Mouse (Mus musculus) right cerebral cortex, adult 18-20 months (tissue): ENCODE results near the gene Alcam.

Experiments used
- DNase-seq: peaks from one replicate; pipeline ENCODE4 v3.0.0; 2022; ENCODE audit warnings: mixed read lengths

Gene Alcam

DNA sequence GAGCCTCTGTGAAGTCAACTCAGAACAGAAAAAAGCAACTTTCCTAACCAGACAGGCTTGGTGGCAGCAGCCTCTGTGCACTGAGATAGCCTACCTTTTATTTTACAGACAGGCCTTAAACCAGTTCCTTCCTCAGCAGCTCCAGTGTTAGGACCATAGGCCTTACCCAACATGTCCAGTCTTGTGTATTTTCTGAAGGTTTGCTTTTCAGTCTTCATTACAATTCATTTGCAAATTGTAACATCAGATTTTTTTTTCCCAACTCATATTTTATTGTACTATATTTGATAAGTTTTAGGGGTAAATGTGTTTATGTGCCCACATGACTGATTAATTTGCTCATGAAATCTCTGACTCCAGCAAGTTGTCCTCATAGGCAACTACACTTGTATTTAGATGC lies 14.3 kb downstream of the Alcam start:
- DNase-seq: no peak

DNA sequence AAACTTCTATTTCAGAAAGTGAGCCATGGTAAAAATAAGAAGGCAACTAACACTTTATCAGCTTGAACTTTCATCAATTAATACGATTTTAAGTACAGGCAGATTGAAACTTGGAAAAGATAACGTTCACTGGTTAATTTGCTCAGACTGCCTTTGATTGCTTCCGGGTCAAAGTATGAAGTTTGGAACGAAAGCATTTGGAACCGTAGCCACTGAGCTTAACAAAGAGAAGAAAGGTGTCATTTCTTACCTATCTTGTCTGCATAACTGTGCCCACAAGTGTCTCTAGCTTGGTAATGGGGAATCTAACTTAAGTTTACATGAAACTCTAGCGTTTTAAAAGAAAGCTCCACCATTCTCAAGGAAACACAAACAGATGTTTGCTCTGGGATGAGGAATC lies 14.9 kb downstream of the Alcam start:
- DNase-seq: no peak

DNA sequence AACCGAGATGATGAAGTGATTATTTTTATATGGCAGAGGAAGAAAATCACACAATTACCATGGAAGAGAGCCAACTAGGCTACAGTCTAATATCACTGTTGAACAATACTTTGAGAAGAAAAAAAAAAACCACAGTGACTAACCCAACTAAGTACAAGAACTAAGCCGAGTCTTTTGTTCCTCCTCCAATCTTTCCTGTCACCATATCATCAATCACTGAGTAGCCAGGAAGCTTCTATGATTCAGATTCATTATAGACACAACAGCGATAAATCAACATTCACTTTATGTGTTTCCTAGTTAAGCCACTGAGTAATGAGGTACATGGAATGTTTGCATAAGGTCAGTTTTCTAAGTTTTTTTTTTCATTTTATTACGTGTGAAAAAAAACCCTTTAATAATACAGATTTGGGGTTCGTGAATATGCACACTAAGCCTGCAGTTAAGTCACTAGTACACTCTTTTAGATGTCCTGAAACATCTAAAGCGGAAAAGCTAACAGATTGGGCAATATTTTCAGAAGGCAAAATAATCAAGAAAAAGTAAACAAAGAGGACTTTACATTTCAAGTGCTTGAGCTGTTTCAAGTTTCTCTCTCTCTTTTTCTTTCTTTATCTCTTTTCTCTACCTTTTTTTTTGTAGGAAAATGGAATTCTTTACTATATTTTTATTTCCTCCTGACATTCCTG lies 15.5 kb downstream of the Alcam start:
- no peak for DNase-seq

DNA sequence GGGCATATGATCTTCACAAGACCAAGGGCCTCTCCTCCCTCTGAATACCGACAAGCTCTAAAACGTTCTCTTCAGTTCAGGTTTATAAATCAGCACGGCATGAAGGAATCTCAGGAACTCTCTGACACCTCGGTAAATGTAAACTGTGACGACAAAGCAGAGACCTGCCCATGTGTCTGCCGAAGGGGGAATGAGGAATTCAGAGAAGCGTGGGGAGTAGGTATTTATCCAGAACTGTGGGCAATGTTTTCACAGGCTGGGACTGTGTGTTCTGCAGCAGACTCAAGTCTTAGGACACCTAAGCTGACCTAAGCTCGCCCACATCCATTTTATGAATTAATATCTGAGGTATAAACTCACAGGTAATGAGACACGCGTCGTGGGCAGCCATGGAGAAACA lies 20.7 kb downstream of the Alcam start:
- no peak for DNase-seq

DNA sequence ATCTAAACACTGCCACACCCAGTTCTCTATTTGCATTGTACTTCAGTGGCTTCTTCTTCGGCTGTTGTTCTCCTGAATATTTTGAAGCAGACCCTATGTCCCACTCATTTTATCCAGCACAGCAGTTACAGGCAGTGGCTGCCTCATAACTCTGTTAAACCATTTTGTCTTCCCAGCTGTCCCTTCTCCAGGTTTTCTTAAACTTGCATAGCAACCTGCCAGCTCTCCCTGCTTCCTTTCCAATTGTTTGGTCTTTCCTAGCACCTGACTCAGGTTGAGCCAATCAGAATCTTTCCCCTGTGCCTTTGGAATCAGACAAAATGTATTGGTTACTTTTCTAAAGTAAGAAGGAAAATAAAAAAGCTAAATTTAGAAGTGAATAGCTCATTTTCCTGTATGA lies 21.8 kb downstream of the Alcam start:
- DNase-seq: no peak

DNA sequence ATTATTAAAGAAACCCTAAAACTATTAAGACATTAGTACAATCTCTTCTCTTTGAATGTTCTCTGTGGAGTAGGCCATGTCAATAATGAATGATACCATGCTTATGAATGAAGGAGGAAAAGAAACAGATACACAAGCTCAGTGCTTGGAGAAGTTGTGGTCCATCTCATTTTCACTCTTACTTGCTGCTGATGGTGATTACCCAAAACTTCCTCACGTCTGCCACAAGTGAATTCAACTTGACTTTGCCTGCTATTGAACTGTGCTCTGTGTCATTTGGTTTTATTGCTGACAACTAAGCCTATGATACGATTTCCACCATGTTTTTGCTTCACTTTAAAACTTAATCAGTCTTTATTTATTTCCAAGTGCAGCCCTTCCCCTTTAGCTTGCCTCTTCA lies 22.3 kb downstream of the Alcam start:
- no peak for DNase-seq

DNA sequence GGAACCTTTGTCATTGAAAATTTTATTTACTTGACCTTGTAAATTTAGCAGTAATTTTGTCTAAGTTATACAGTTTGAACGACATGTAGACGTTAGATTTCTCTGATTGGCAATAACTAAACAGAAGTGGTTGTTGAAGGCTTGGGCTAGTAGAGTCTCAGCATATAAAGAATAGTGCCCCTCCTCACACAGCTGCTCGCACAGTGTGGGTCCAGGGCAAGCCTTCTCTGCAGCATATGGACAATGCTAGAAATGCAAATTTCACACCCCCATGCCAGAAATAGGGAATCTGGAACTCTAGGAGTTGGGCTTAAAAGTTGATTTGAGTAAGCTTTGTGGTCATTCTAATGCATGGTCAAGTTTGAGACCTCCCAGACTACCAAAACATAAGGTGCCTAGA lies 23.8 kb downstream of the Alcam start:
- DNase-seq: no peak

DNA sequence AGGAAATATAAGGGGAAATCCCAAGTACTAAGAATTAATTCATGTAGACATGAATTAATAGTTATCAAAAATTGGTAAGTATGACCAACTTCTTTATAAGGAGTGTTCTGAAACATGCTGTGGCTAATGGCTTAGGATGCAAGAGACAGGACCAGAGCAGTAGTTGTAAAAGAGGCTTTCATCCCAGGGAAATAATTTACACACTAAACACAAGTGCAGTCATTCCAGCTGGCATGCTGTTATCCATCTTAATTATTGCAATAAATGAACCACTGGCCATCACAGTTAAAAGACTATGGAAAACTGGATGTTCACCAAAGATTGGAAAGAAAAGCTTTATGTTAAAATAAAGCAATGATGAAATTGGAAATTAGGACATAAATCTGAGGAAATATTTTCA lies 24.2 kb downstream of the Alcam start:
- no peak for DNase-seq

DNA sequence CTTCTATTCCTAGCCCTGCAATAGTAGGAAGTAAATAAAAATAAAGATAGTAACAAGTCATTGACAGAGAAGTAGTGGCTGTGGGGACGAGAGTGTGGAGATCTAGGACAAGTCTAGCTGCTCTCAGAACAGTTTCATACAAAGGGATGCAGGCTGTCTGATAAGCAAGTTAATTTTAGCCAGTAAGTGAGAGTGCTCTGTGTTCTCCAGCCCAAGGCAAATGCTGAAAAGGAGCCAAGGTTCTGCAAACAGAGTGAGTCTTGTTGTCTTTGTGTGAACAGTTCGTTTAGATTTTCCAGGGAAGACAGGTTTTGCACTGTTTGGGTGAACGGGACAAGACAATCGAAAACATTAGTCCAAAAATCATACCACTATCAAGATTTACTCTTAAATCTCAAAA lies 25.4 kb downstream of the Alcam start:
- DNase-seq: peak; percentile 66

DNA sequence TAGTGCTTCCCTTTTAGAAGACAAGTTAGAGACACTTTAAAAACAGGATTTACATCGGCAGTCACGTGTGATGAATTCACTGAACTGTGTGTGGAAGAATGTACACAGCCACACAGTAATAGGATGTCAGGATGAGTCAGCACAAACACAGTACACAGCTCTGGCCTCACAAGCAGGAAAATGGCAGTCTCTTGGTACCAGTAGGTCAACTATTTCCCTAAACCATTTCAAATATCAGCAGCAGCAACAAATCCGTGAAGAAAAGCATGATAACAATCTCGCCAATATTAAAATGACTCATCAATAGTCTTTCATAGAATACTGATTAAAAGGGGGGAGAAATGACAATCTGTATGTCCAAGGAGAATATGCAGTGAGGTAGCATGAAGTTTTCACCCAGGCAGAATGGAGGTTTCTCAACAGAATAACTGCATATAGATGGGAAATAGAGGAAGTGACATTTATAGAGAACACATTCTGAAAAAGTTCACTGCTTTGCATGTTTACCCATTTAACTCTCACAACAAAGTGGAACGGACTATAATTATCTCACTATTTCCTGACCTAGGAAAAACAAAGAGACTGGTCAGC lies 35.2 kb downstream of the Alcam start:
- DNase-seq: no peak

DNA sequence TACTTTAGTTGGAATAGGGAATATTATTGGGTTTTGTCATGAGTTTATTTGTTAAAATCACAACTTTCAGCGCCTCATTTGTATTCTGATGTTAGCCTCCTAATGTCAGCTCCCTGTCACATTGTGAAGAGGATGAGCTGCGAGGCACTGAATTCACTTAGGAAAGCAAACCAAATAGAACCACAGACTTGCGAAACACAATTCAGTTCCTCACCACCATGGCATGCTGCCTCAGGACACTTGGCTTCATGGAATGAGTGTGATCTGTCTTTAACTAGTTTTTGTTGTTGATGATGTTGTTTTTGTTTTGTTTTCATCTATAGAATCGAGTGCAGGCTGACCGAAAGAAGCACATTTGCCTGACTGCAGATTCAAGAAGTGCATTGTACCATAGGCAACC lies 35.9 kb downstream of the Alcam start:
- no peak for DNase-seq

DNA sequence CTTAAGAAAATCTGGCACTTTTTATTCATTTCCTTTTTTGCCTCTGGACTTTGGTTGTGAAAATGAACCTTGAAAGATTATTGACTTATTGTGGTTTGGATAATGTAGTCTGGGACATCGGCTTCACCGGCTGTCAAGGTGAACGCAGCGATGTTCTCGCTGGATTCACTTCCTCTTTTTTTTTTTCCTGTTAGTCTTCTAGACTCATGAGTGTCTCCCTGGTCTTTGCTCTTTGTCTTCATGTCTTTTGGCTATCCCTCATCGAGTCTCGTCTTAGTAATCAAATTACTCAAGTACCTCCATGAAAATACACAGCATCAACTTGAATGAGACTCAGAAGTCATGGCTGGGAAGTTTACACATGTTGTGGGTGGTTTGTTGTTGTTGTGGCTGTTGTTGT lies 36.7 kb downstream of the Alcam start:
- DNase-seq: no peak

DNA sequence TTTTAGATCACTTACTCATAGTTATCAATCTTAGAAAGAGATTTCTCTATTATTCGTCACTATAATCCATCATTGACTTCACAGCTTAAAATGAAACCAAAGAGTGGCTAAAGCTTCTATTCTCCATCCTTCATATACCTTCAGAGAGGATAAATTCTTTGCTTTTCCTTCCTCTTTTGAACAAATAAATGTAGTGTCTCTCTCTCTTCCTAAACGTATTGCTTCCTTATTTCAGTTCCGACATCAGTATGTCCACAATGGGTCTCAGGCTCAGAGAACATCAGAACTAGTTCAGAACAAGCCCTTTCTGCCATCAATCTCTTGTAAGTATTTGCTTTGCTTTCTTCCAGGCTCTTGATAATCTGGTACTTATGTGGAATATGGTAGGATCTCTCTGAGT lies 40.2 kb downstream of the Alcam start:
- no peak for DNase-seq

DNA sequence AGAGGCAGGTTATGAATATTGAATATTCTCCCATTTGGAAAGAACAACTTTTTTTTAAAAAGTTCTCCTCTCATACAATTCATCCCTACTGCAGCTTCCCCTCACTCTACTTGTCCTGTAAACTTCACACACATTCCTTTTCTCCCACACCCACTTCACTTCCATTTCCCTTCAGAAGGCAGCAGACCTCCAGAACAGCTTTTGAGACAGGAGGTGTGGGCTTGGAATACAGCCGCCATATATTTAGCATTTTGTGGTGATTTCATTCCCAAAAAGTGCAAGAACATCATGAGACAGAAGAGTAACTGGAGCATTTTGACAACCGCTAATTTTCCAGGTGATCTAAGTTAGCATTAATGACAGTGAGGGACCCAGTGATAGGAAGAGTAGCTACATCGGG lies 47.8 kb downstream of the Alcam start:
- no peak for DNase-seq

DNA sequence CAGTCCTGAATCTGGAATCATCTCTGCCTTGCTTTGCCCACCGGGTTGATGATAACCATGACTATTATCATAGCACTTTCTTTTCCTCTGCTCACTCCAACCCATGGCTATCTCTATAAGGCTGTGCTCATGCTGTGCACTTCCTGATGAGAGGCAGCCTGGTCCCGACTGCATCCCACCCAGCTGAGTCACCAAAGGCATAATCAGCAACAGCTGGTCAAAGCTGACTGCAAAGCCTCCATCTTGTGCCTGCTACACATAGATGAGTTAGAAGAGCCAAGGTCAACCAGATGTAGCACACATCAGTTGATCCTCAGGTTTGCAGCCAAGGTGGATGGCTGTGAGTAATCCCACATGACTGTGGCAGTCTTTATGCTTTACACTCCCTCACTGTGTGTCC lies 48.6 kb downstream of the Alcam start:
- no peak for DNase-seq

DNA sequence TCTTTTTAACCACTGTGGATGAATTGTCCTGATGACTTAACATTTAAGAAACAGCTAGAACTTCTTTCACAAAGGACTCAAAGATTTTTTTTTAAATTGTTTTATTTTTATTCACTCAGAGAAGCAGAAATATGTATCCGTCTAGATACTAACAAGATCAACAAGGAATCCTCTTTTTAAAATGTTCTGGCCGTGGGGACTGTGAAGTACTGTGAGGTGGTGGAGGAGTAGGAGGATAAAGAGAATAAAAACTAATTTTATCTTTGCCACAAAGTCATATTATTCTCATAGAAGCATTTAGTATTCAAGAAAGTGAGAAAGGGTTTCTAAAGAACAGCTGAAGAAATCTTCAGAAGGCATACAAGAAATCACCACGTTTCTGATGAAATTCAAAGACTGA lies 54.8 kb downstream of the Alcam start:
- DNase-seq: no peak

DNA sequence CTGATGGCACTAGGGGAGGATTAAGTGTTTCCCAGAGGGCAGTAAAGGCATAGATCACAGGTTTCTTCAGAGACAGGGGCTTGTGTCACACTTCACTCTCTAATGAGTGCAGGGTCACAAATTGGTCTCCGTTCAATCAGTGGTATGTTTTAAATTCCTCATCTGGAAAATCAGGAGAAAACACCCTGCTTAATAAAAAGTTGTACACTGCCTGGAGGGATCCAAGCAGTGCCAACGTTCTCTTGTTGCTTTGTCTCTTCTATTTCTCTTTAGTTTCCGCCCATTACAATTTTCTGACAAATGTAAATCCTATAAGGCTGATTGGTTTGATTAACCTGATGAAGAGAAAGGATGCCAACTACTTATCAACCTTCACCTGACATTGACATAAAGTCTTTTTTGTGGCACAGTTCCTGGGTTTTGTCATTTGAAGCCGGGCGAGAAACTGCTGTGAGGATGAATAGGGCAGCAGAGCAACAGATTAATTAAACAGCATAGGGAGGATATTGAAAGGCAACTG lies 67.0 kb downstream of the Alcam start:
- DNase-seq: no peak

DNA sequence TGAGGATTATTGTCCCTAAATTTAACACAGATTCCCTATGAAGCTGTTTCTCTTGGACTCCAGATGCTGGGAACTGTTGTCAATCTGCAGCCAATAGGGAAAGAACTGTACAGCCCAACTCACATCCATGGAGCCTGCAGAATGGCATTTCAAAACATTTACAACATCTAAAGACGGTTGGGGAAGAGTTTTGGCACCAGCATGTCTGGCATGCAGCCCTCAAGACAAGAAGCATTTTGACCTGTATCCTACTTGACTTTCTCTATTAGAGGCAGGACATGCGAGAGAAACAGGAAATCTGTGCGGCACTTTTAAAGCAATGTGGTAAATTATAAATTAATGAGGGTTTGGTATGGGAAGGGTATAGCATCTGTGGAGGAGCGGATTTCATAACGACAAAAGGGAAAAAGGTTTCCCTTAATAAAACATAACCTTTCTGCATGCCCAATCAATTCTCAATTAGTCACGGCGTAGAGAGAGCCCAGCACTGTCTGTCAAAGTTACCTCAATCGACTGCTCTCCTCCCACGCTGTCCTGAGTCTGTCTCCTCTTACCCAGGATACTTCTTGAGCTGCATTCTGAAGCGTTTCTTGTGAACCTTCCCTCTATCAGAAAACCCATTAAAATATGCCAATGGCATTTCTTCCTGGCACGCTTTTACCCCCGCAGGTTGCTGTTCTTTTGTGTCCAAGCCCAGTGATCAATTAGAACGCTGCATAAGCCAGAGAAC lies 70.3 kb downstream of the Alcam start:
- DNase-seq: no peak

DNA sequence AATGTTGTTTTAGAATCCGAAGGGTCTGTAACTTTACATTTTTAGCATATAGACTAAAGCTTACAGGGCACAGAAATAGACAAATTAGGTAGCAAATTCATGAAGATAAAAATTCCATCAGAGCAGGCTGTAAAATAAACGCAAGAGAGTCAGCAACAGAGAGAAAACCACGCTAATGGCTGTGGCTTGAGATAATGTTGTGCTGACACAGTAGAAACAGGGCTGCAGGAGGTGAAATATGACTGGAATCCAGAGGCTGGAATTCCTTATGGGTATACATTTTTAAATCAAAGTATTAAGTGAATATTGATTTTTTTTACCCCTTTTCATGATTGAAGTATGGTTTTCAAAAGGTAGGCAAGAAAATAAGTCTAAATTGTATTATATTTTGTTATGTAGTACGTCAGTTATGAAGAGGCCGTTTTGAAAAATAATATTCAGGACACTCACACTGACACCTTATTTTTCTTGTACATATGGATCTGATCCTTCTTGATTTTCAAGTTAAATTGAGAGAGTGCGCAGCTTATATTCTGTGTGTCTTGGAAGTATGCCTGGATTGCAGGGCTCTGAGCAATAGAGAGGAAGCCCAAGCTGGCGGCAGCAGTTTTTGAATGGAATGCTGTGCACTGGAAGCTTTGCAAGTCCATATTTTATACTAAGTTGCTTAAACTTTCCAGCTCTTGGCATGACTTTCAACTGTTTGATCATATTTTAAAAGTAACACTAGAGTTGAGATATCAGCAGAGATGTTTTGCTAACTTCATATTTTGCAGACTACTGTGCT lies 74.9 kb downstream of the Alcam start:
- DNase-seq: no peak

DNA sequence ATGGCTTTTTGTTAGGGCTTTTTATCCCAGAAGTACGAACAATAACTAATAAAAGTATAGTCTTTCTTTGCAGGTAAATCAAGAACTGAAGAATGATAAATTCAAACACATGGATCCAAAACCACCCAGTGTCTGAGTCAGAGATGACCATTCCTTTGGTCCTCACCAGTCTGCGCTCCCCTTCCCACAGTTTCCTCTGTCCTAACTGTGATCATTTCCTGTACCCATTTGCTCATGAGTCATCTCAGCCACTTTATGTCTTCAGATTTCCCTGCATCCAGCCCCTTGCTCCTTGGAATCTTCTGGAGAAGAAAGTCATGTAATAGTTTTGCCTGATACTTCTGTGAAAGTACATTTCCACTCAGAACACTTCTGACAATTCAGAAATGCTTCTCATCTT lies 77.0 kb downstream of the Alcam start:
- DNase-seq: no peak

DNA sequence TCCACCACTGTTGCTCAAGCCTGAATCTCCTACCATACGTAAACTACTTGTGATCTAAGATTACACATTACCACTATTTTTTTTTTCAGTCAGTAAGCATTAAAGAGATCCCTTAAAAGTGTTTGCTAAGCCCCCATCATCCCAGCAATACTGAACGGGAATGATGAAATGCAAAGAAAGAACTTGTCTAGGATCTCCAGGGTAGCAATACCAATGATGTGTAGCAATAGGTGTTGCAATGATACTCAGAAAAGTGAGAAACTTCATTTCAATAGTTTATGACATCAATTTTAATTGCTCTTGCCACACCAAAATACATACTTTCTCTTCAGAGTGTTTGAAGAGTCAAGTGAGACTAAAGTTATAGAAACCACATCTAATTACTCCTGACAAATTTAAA lies 81.9 kb downstream of the Alcam start:
- no peak for DNase-seq

DNA sequence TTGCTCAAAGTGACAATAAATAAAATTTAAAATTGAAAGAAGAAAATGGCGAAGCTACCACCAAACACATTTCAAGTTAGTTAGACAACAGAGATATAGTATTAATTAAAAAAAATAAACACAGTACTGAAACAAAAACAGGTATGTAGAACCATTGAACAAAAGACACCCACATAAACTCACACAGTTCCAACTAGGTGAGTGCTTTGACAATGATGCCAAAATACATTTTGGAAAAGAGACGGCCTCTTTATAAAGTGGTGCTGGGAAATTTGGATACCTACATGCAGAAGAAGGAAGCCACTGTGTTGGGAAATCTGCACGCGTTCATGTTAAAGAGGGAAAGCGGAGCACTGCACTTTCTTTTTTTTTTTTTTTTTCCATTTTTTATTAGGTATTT lies 85.4 kb downstream of the Alcam start:
- no peak for DNase-seq

DNA sequence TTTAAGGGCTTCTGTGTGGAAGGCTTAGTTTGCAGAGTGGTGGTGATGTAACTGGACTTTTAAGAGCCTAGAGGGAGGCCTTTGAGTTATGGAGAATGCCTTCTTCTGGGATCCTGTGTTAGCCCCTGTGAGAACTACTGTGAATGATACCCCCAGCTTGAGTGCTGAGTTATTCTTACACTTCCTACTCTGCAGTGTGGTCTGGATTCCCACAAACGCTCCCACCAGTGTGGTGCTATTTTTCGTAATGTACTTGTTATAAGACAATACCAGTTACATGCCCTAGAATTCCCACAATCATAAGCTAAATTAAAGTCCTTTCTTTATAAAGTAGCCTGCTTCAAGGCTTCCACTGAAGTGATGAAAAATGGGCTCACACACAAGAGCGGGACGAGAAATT lies 87.0 kb downstream of the Alcam start:
- no peak for DNase-seq
